Mouse (Mus musculus) midbrain, embryonic 13.5 days (tissue): ENCODE results near the gene Tubgcp2. TPM values are rescaled to one million over a fixed set of nuclear protein-coding genes. Genes with fewer than 3 reads are reported as not detected.
A peak's percentile ranks its signal among the peaks of the same experiment; 100 is the strongest.

Experiments
- ATAC-seq: fragments of 200-750 bp; cut with Nextera tagmentation; 2 replicates; pipeline ENCODE4 v1.8.0; 2017; ENCODE audit warnings: mild to moderate bottlenecking, moderate TSS enrichment, moderate library complexity
- H3K27ac ChIP-seq: fragments of 300-500 bp; sonication (generic); 2 replicates; pipeline ENCODE4 v1.5.1; 2015; ENCODE audit warnings: inconsistent platforms, mild to moderate bottlenecking, moderate library complexity
- H3K27me3 ChIP-seq: fragments of 300-500 bp; sonication (generic); 2 replicates; pipeline ENCODE4 v1.6.1; 2015; ENCODE audit warnings: mild to moderate bottlenecking, inconsistent platforms
- H3K36me3 ChIP-seq: fragments of 300-500 bp; sonication (generic); 2 replicates; pipeline ENCODE4 v1.6.1; 2015; ENCODE audit warnings: mild to moderate bottlenecking, inconsistent platforms
- H3K4me1 ChIP-seq: fragments of 300-500 bp; sonication (generic); replicated peaks from 2 replicates; pipeline ENCODE4 v1.6.1; 2015; ENCODE audit warnings: inconsistent platforms
- H3K4me2 ChIP-seq: fragments of 300-500 bp; sonication (generic); replicated peaks from 2 replicates; pipeline ENCODE4 v1.6.1; 2015; ENCODE audit warnings: moderate library complexity, mild to moderate bottlenecking, inconsistent platforms
- H3K4me3 ChIP-seq: fragments of 300-500 bp; sonication (generic); replicated peaks from 2 replicates; pipeline ENCODE4 v1.5.1; 2015; ENCODE audit warnings: mild to moderate bottlenecking, inconsistent platforms
- H3K9ac ChIP-seq: fragments of 300-500 bp; sonication (generic); replicated peaks from 2 replicates; pipeline ENCODE4 v1.6.1; 2015; ENCODE audit warnings: mild to moderate bottlenecking, inconsistent platforms
- H3K9me3 ChIP-seq: fragments of 300-500 bp; sonication (generic); 2 replicates; pipeline ENCODE4 v1.6.1; 2016; ENCODE audit warnings: mild to moderate bottlenecking, inconsistent platforms
- WGBS: fragments of 180-500 bp; shearing (Covaris S2); methylation state at CpG from one replicate; pipeline ENCODE4 v1.1.7; 2015; 5-methylcytosine and 5-hydroxymethylcytosine counted together
- polyA plus RNA-seq: library from polyadenylated mRNA; unstranded; fragments of >200 nt; fragmentation: Nextera tagmentation; extraction: Ambion mirVana; gene quantifications from 2 replicates; pipeline ENCODE4 v1.2.1, GENCODE M21; 2015

Gene Tubgcp2
- polyA plus RNA-seq, 1 experiment from 2014 or later = 61.1 TPM

- under 1% methylated on average over 47 of the region's 47 CpGs for WGBS
- H3K27ac ChIP-seq = peak overlapping the region; percentile 20; the same call in 1 of the 2 replicates
- no peaks in the 10 kb centered on the region for H3K9me3 ChIP-seq
- peak overlapping the region; percentile 31 for H3K4me3 ChIP-seq
- no peaks in the 10 kb centered on the region for H3K36me3 ChIP-seq
- H3K27me3 ChIP-seq = peaks cover 80% of the 10 kb centered on the region
- peaks cover 67% of the 10 kb centered on the region for H3K4me1 ChIP-seq
- ATAC-seq = peak; percentile 59
- peak overlapping the region; percentile 49 for H3K9ac ChIP-seq
- peak overlapping the region; percentile 59 for H3K4me2 ChIP-seq
Observed at GRCm38 (mm10) chr7:140060936-140061831, 24.7 kb upstream of the Tubgcp2 start.

- WGBS = 4% methylated on average over 4 of the region's 4 CpGs
- peak; percentile 21; the same call in 1 of the 2 replicates for ATAC-seq
- 0 out of 2 replicates have a peak overlapping the region, but pooled peaks have one; percentile 4 for H3K4me2 ChIP-seq
Observed at GRCm38 (mm10) chr7:140059601-140060000, 23.1 kb upstream of the Tubgcp2 start.

GRCm38 (mm10) chr7:140058528-140058927 is 22.1 kb upstream of the Tubgcp2 start:
- H3K9me3 ChIP-seq = no peaks in the 10 kb centered on the region
- peak overlapping the region; percentile 69 for H3K4me2 ChIP-seq
- H3K4me3 ChIP-seq = peak overlapping the region; percentile 47
- no peak for ATAC-seq
- no peaks in the 10 kb centered on the region for H3K36me3 ChIP-seq
- H3K27ac ChIP-seq = peak overlapping the region; percentile 93
- peaks cover 80% of the 10 kb centered on the region for H3K27me3 ChIP-seq
- peak overlapping the region; percentile 73 for H3K9ac ChIP-seq
- 8% methylated on average over 7 of the region's 7 CpGs for WGBS
- H3K4me1 ChIP-seq = peaks cover 60% of the 10 kb centered on the region

More at GRCm38 (mm10) chr7:140059601-140060000, 23.1 kb upstream of the Tubgcp2 start:
- no peak overlapping the region for H3K9ac ChIP-seq
- H3K9me3 ChIP-seq = no peaks in the 10 kb centered on the region
- peaks cover 80% of the 10 kb centered on the region for H3K27me3 ChIP-seq
- H3K4me3 ChIP-seq = no peak overlapping the region
- H3K36me3 ChIP-seq = no peaks in the 10 kb centered on the region
- H3K27ac ChIP-seq = no peak overlapping the region
- H3K4me1 ChIP-seq = peaks cover 61% of the 10 kb centered on the region

DNA sequence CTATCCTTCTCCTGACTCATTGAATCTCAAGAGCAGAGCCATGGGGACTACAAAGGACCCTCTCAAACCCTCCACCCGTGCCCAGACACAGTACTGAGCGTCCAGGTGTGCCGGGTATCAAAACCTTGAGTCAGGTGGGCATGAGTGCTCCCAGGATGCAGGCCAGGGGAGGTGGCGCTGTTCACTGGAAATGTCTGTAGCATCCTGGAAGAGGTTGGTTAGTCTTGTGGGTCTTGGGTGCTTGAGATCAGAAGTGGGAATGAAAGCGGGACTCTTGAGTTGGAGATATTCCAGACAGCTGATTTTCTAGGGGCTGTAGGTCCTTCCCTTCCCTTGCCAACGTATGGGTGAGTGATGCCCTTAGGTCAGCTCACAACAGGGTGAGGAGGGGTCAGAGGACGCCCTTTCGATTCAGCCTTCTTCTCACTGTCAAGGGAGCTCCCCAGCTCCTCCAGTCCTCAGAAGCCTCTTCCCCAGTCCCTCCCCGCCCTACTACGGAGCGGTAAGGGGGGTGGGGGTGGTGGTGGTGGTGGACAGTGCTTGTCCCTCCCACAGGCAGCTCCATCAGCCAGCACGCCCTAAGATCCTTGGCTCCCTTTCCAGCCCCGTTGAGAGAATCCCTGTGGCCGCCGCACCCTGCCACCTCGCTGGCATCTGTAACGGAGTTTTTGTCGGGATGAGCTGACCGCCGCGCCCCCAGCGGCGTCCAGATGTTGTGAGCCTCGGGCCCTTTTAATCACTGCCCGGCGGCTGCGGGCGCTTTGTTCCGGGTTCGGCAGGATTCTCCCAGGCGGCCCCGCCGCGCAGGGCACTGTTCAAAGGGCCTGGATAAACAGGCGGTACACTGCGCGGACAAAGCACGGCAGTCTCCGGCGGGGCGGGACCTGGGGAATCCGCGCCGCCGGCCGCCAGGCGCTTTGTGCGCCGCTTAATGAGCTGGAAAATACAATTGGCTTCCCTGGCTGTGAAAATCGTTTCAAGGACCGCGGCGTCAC is 21.2 kb upstream of the Tubgcp2 start:
- Histone ChIP-seq H3K36me3 (no peaks in the 10 kb centered on the region), H3K27me3 (peaks cover 80% of the 10 kb centered on the region), H3K9me3 (no peaks in the 10 kb centered on the region), H3K9ac (peak overlapping the region; percentile 73), H3K27ac (peak overlapping the region; percentile 93), H3K4me3 (peak overlapping the region; percentile 47), H3K4me2 (peak overlapping the region; percentile 69), H3K4me1 (peaks cover 60% of the 10 kb centered on the region)
- WGBS = 2% methylated on average over 53 of the region's 53 CpGs
- ATAC-seq = peak; percentile 84

- H3K27ac ChIP-seq = no peak overlapping the region
- no peak overlapping the region for H3K4me3 ChIP-seq
- no peak for ATAC-seq
- WGBS = 80% methylated on average over 4 of the region's 4 CpGs
- H3K9ac ChIP-seq = no peak overlapping the region
- peaks cover 88% of the 10 kb centered on the region for H3K27me3 ChIP-seq
- no peaks in the 10 kb centered on the region for H3K9me3 ChIP-seq
- H3K4me2 ChIP-seq = no peak overlapping the region
- H3K4me1 ChIP-seq = peaks cover 32% of the 10 kb centered on the region
- H3K36me3 ChIP-seq = no peaks in the 10 kb centered on the region
Observed at GRCm38 (mm10) chr7:140054124-140054523, 17.7 kb upstream of the Tubgcp2 start.

DNA sequence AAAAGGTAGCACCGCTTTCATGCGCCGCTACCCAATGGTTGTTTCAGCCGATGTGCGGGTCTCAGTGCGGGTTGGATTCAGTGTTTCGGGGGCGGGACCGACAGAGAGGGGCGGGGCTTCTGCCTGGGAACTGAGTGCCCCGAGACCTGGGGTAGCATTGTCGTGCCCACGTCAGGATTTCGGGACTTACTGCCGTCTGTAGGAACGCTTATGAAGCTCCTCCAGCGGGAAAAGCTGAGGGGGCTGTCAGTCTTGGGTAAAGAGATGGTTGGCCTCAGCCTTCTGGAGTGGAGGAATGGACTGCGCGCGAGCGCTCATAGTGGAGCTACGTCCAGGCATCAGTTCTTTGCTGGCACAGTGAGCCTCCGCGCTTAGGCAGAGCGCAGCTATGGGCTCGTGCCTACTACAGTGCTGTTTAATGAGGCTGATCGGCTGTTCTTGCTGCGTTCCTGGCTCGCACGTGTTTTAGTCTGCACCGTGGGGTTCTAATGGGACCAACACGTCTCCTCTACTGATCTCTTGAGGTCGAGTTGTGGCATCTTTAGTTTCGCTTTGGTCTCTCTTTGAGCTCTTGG is 12.7 kb upstream of the Tubgcp2 start:
- under 1% methylated on average over 34 of the region's 34 CpGs for WGBS
- H3K4me3 ChIP-seq = peak overlapping the region; percentile 41
- H3K9ac ChIP-seq = peak overlapping the region; percentile 44; the same call in 1 of the 2 replicates
- ATAC-seq = peak; percentile 74
- H3K4me1 ChIP-seq = peaks cover 24% of the 10 kb centered on the region
- peak overlapping the region; percentile 60 for H3K4me2 ChIP-seq
- H3K27ac ChIP-seq = no peak overlapping the region; the same call in 1 of the 2 replicates
- peaks cover 100% of the 10 kb centered on the region for H3K27me3 ChIP-seq
- no peaks in the 10 kb centered on the region for H3K36me3 ChIP-seq
- H3K9me3 ChIP-seq = no peaks in the 10 kb centered on the region

DNA sequence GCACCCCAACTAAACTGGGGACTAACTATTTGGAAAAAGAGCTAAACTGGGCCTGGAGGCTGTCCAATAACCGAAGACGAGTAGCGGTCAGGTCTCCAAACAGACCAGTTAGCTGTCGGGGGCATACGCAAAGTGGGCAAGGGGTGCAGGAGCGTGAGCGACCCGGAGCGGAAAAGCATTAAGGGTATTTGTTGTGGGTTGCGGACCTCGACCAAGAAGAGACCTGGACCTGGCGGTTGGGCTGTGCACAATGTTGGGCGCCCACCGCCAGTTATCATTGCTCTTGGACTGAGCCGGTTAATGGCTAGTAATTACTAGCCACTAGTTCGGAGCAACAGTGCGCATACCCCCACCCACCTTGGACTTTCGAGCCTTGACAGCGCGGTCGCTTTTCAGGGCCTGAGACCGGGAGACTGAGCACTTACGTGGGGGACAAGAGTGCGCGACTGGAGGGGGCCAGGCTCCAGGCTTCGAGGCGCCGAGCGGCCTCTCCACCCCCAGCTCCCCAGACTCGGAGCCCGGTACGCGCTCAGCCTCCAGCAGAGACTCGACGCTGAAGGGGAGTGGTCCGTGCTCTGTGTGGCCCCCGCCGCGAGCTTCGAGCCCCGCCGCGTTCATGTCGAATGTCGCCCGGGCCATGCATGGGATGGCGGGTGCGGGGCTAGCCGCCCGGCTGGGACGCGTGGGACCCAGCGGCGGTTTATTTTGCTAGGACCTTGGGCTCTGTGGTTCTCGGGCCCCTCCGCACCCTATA is 12.1 kb upstream of the Tubgcp2 start, which contains the start of gene Msx3:
TSS of gene Msx3 (minus strand) at position 729 of the 754 bp plus-strand sequence.
- WGBS = 2% methylated on average over 56 of the region's 56 CpGs
- peak within 1 kb of the TSS; percentile 44 for H3K9ac ChIP-seq

DNA sequence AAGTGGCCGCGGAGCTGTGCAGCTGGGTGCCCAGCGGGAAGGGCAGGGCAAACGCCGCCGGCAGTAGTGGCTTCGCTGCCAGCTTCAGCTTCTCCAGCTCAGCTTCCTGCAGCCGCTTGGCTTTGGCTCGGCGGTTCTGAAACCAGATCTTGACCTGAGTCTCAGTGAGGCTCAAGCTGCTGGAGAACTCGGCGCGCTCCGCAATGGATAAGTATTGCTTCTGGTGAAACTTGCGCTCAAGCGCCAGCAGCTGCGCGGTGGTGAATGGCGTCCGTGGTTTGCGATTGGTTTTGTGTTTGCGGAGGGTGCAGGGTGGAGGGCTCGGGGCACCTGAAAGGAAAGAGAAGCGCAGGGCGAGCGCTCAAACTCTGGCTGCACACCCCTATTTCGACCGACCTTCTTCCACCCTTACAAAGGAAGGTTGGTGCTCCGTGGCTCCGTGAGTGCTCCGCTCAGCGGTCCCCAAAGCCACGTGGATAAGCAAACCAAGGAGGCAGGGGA is 11.4 kb upstream of the Tubgcp2 start:
- Histone ChIP-seq H3K9me3 (no peaks in the 10 kb centered on the region), H3K27me3 (peaks cover 99% of the 10 kb centered on the region), H3K36me3 (no peaks in the 10 kb centered on the region), H3K4me3 (peak overlapping the region; percentile 41), H3K27ac (no peak overlapping the region), H3K4me1 (peaks cover 24% of the 10 kb centered on the region), H3K4me2 (peak overlapping the region; percentile 60), H3K9ac (peak overlapping the region; percentile 45; the same call in 1 of the 2 replicates)
- ATAC-seq = peak; percentile 29; the same call in 1 of the 2 replicates
- WGBS = 1% methylated on average over 33 of the region's 33 CpGs

More for the DNA sequence above, 12.1 kb upstream of the Tubgcp2 start, which contains the start of gene Msx3:
- Histone ChIP-seq H3K9me3 (no peaks in the 10 kb centered on the region), H3K27ac (no peak within 1 kb of the TSS; the same call in 1 of the 2 replicates), H3K36me3 (no peaks in the 10 kb centered on the region), H3K4me3 (peak within 1 kb of the TSS; percentile 41), H3K27me3 (peaks cover 99% of the 10 kb centered on the region), H3K4me1 (peaks cover 24% of the 10 kb centered on the region), H3K4me2 (peak within 1 kb of the TSS; percentile 60)
- peak; percentile 74 for ATAC-seq

DNA sequence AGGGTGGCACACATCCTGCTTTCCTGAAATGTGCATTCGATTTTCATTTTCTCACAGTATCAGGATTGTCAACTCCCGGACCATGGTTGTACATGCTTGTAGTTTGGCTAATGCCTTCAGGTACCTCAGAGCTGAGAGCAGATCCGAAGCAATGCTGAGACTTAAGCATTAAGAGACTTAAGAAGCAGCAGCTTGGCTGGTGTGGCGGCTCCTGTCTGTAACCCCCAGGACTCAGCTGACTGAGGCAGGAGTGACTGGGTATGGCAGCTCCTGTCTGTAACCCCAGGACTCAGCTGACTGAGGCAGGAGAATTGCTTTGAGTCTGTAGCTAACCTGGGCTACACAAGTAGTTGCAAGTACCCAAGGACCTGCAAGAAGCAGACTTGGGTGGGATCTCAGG is 9.1 kb upstream of the Tubgcp2 start:
- Histone ChIP-seq H3K4me2 (no peak overlapping the region), H3K9ac (no peak overlapping the region), H3K36me3 (peaks cover 7% of the 10 kb centered on the region), H3K4me3 (no peak overlapping the region), H3K9me3 (no peaks in the 10 kb centered on the region), H3K27ac (no peak overlapping the region), H3K4me1 (peaks cover 24% of the 10 kb centered on the region), H3K27me3 (peaks cover 87% of the 10 kb centered on the region)
- no peak for ATAC-seq
- 74% methylated on average over 4 of the region's 4 CpGs for whole genome bisulfite sequencing

- Histone ChIP-seq H3K9ac (no peak overlapping the region), H3K27me3 (peaks cover 59% of the 10 kb centered on the region), H3K4me2 (no peak overlapping the region), H3K36me3 (peaks cover 22% of the 10 kb centered on the region), H3K9me3 (no peaks in the 10 kb centered on the region), H3K27ac (no peak overlapping the region), H3K4me3 (no peak overlapping the region), H3K4me1 (peaks cover 3% of the 10 kb centered on the region)
- WGBS = 69% methylated on average over 3 of the region's 3 CpGs
- ATAC-seq = no peak
Observed at GRCm38 (mm10) chr7:140042728-140043127, 6.3 kb upstream of the Tubgcp2 start.
